Mouse (Mus musculus) kidney, embryonic 15.5 days (tissue): ENCODE data around the gene Rpusd2. TPM values are rescaled to one million over a fixed set of nuclear protein-coding genes. Genes with fewer than 3 reads are reported as not detected.
A peak's percentile ranks its signal among the peaks of the same experiment; 100 is the strongest.

ENCODE experiments used
- ATAC-seq: fragments of 200-750 bp; cut with Nextera tagmentation; replicated peaks from 2 replicates; pipeline ENCODE4 v1.8.0; 2017; ENCODE audit warnings: moderate TSS enrichment; ENCODE audit not compliant: low FRiP score
- H3K27ac ChIP-seq: fragments of 300-500 bp; sonication (generic); 2 replicates; pipeline ENCODE4 v1.5.1; 2015; ENCODE audit warnings: mild to moderate bottlenecking, inconsistent platforms
- H3K27me3 ChIP-seq: fragments of 300-500 bp; sonication (generic); 2 replicates; pipeline ENCODE4 v1.6.1; 2015; ENCODE audit warnings: inconsistent platforms
- H3K36me3 ChIP-seq: fragments of 300-500 bp; sonication (generic); 2 replicates; pipeline ENCODE4 v1.6.1; 2015; ENCODE audit warnings: inconsistent platforms
- H3K4me1 ChIP-seq: fragments of 300-500 bp; sonication (generic); 2 replicates; pipeline ENCODE4 v1.6.1; 2015; ENCODE audit warnings: inconsistent platforms
- H3K4me2 ChIP-seq: fragments of 300-500 bp; sonication (generic); 2 replicates; pipeline ENCODE4 v1.6.1; 2015; ENCODE audit warnings: moderate library complexity, mild to moderate bottlenecking, inconsistent platforms
- H3K4me3 ChIP-seq: fragments of 300-500 bp; sonication (generic); replicated peaks from 2 replicates; pipeline ENCODE4 v1.5.1; 2015; ENCODE audit warnings: mild to moderate bottlenecking, inconsistent platforms
- H3K9ac ChIP-seq: fragments of 300-500 bp; sonication (generic); 2 replicates; pipeline ENCODE4 v1.6.1; 2015; ENCODE audit warnings: mild to moderate bottlenecking, inconsistent platforms
- H3K9me3 ChIP-seq: fragments of 300-500 bp; sonication (generic); replicated peaks from 2 replicates; pipeline ENCODE4 v1.6.1; 2016; ENCODE audit warnings: inconsistent platforms
- WGBS: fragments of 180-500 bp; shearing (Covaris S2); methylation state at CpG from one replicate; pipeline ENCODE4 v1.1.7; 2015; ENCODE audit warnings: mixed read lengths; 5-methylcytosine and 5-hydroxymethylcytosine counted together
- polyA plus RNA-seq: library from polyadenylated mRNA; unstranded; fragments of >200 nt; fragmentation: Nextera tagmentation; extraction: Ambion mirVana; gene quantifications from 2 replicates; pipeline ENCODE4 v1.2.1, GENCODE M21; 2015

The Rpusd2 gene
- polyA plus RNA-seq, 1 experiment from 2014 or later: 4.8 TPM

DNA sequence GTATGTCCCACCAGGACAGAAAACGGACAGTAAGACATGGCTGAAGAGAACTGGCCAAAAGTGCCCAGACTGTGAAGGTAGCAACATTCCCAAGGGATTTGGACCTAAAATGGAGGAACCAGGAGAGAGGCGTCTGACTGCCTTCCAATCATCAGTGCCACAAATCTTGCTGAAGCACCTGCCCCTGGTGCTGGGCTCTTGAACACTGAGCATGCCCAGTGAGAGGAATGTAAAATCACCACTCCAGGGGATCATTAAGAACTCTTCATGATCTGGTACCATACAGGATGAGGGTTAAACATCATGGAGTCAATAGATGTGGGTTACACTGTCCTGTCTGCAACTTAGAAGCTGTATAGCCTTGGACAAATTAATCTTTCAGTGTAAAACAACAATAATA lies 10.6 kb downstream of the Rpusd2 start:
- Histone ChIP-seq H3K36me3 (peaks cover 8% of the 10 kb centered on the region), H3K9me3 (no peaks in the 10 kb centered on the region), H3K9ac (no peak overlapping the region), H3K4me1 (peaks cover 12% of the 10 kb centered on the region), H3K4me3 (no peak overlapping the region), H3K27me3 (no peaks in the 10 kb centered on the region), H3K4me2 (no peak overlapping the region), H3K27ac (no peak overlapping the region)
- no peak for ATAC-seq
- WGBS: 64% methylated on average over 2 of the region's 2 CpGs

DNA sequence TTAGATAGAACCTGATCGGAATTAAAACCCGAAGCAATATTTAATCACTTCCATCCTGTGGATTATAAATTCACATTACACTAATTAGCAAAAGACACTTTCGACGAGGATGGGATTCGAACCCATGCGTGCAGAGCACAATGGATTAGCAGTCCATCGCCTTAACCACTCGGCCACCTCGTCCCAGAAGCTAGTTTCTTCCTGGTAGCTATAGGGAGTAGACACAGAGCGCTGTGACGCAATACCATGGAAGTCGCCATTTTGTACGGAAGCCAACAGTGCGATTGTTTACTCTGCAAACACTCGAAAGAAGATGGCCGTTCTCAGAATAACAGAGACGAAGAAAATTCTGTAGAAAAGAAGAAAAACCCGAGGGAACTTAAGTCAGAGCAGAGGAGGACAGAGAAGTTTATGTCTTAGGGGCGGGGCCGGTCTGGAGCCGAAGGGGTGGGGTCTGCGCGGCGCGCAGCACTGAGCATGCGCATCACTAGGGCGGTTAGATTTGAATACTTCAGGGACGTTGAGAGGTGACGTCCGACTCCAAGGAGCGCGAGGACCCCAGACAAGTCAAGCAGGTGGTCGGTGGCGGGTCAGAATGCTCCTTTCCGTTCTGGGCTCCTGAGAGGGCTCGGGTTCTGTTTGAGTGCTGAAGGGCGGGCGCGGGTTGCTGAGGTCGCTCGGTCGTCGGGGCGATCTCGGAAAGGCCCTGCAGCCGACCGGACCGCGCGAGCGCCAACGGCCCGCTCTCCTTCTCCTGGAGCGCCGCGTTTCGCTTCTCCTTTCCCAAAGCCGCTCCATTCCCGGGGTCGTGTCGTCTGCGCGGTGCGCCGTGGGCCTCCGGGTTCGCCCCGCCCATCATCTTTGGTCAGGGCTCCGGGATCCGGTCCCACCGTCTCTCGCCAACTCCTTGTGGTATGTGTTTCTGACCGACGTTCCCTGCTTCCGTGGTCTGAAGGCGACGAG lies 12.3 kb downstream of the Rpusd2 start, which contains the start of gene Knl1:
Gene Knl1 (plus strand): TSS at position 471 of the 963 bp plus-strand sequence.
- H3K27me3 ChIP-seq: no peaks in the 10 kb centered on the region
- no peaks in the 10 kb centered on the region; the same call in 1 of the 2 replicates for H3K36me3 ChIP-seq
- peak within 1 kb of the TSS; percentile 59 for H3K4me2 ChIP-seq
- peak; percentile 97 for ATAC-seq
- H3K9me3 ChIP-seq: no peaks in the 10 kb centered on the region
- peak within 1 kb of the TSS; percentile 96 for H3K27ac ChIP-seq
- under 1% methylated on average over 77 of the region's 77 CpGs for WGBS
- peak within 1 kb of the TSS; percentile 71 for H3K9ac ChIP-seq
- H3K4me3 ChIP-seq: peak within 1 kb of the TSS; percentile 94
- peaks cover 14% of the 10 kb centered on the region for H3K4me1 ChIP-seq

DNA sequence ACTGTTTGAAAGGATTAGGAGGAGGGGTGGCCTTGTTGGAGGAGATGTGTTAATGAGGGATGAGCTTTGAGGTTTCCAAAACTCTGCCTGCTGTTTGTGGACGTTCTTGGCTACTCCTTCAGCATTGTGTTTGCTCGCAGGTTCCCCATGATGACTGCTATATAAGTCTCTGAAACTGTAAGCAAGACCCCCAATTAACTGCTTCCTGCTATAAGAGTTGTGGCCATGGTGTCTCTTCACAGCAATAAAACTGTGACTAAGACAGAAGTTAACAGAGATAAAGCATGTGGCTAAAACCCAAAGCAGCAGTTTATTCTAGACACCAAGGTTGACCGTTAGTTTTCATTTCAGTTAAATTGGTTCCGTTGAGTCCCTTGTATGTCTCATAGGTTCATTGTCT lies 13.3 kb downstream of the Rpusd2 start:
- Histone ChIP-seq H3K9me3 (no peaks in the 10 kb centered on the region), H3K4me2 (peak overlapping the region; percentile 59), H3K4me3 (peak overlapping the region; percentile 94), H3K36me3 (no peaks in the 10 kb centered on the region), H3K4me1 (peaks cover 17% of the 10 kb centered on the region), H3K27ac (peak overlapping the region; percentile 96), H3K27me3 (no peaks in the 10 kb centered on the region), H3K9ac (peak overlapping the region; percentile 71)
- WGBS: 11% methylated on average over 4 of the region's 4 CpGs
- no peak for ATAC-seq

DNA sequence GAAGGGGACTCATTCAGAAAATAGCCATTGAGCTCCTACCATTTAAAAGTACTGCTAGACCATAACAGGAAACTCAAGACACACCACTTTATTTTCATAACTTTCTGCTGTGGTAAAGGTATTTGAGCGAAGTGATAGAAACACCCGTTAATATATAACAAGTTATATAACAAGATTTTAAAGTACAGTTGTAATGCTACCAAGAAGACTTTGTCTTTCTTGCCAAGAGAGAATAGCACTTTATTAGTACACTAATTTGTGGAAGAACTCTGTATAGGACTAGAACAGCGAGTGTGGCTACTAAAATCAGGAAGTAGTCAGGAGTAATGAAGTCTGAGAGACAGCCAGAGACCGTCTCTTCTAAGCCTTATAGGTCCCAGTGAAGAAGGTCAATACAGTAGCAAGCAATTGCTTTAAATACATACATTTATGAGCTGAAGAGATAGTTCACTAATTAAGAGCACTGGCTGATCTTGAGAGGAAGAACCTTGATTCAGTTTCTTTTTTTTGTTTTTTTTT lies 15.6 kb downstream of the Rpusd2 start:
- Histone ChIP-seq H3K27me3 (no peaks in the 10 kb centered on the region), H3K4me1 (peaks cover 17% of the 10 kb centered on the region), H3K4me3 (no peak overlapping the region), H3K4me2 (no peak overlapping the region), H3K9me3 (no peaks in the 10 kb centered on the region), H3K9ac (no peak overlapping the region), H3K27ac (no peak overlapping the region), H3K36me3 (no peaks in the 10 kb centered on the region)
- WGBS: 90% methylated on average over 4 of the region's 4 CpGs
- ATAC-seq: no peak

DNA sequence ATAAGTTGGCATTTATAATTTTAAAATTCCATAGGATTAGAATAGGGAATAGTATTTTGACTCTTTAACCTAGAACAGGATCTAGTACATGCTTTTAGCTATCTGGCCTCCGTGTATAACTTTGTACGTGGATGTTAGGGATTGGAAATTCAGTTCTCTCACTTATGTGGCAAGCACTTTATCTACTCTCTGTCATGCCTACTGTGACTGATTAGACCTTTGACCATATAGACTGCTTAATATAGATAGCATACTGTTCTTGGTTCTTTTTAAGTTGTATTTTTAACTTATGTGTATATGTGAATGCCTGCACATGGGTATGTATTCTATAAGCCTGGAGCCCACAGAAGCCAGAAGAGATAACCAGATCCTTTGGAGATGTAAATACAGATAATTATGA lies 25.5 kb downstream of the Rpusd2 start:
- Histone ChIP-seq H3K9ac (no peak overlapping the region), H3K27me3 (no peaks in the 10 kb centered on the region), H3K36me3 (peaks cover 46% of the 10 kb centered on the region), H3K9me3 (no peaks in the 10 kb centered on the region), H3K4me2 (no peak overlapping the region), H3K27ac (no peak overlapping the region), H3K4me3 (no peak overlapping the region), H3K4me1 (no peaks in the 10 kb centered on the region)
- WGBS: 96% methylated on average over 2 of the region's 2 CpGs
- ATAC-seq: no peak

DNA sequence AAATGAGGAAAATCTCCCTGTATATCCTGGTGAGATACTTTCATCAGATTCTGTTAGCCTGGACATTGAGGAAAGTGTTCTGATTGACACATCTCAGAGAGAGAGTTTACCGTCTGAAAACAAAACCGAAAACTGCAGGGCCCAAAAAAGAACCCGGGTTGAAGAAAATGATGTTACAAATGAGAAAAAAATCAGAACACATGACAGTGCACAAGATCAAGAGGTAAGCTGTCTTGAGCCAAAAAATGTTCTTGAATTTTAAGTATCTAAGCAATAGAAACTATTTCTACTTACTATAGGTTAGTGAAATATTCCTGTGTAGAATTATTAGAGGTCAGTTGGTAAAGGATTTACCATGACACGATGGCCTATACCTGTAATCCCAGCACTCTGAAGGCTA lies 37.8 kb downstream of the Rpusd2 start:
- no peak overlapping the region for H3K4me3 ChIP-seq
- H3K36me3 ChIP-seq: peaks cover 52% of the 10 kb centered on the region
- H3K4me2 ChIP-seq: no peak overlapping the region
- WGBS: 94% methylated on average over 4 of the region's 4 CpGs
- H3K9me3 ChIP-seq: no peaks in the 10 kb centered on the region
- H3K27me3 ChIP-seq: no peaks in the 10 kb centered on the region
- H3K27ac ChIP-seq: no peak overlapping the region
- no peak for ATAC-seq
- no peaks in the 10 kb centered on the region for H3K4me1 ChIP-seq
- no peak overlapping the region for H3K9ac ChIP-seq

DNA sequence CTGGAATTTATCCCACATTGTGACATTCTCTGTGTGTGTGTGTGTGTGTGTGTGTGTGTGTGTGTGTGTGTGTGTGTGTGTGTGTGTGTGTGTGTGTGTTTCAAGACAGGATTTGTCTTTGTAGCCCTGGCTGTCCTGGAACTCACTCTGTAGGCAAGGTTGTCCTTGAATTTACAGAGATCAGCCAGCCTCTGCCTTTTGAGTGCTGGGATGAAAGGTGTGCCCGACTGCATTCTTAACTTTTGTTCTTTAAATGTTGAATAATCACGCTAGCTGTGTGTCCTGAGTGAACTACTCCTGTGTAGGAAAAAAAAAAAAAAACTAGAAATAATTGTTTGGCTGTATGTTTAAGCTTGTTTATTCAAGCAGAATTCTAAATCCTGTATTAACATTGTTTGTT lies 51.6 kb downstream of the Rpusd2 start:
- H3K4me1 ChIP-seq: no peaks in the 10 kb centered on the region
- H3K27me3 ChIP-seq: no peaks in the 10 kb centered on the region
- H3K27ac ChIP-seq: no peak overlapping the region
- no peak overlapping the region for H3K9ac ChIP-seq
- no peaks in the 10 kb centered on the region for H3K9me3 ChIP-seq
- H3K36me3 ChIP-seq: peaks cover 63% of the 10 kb centered on the region
- WGBS: 95% methylated on average over 2 of the region's 2 CpGs
- no peak overlapping the region for H3K4me3 ChIP-seq
- ATAC-seq: no peak
- H3K4me2 ChIP-seq: no peak overlapping the region

Other genes starting within 250 kb of the Rpusd2 start
- gene Knstrn, start 220.8 kb upstream of the Rpusd2 start, polyA plus RNA-seq: 120 and 124 TPM in 2 replicates
- 71.6 and 82.8 TPM in 2 replicates for gene Ivd, start 172.8 kb upstream of the Rpusd2 start, polyA plus RNA-seq
- 3.8 and 4.4 TPM in 2 replicates for gene Bahd1, start 134.4 kb upstream of the Rpusd2 start, polyA plus RNA-seq
- gene Chst14, start 108.3 kb upstream of the Rpusd2 start, polyA plus RNA-seq: 25.9 and 28.4 TPM in 2 replicates
- 21.8 and 23.3 TPM in 2 replicates for gene Ccdc32, start 5.4 kb upstream of the Rpusd2 start, polyA plus RNA-seq
- gene Knl1, start 12.3 kb downstream of the Rpusd2 start, polyA plus RNA-seq: 52.4 and 53.7 TPM in 2 replicates
- 48.8 and 49.7 TPM in 2 replicates for gene Rad51, start 78.0 kb downstream of the Rpusd2 start, polyA plus RNA-seq
- 43.2 and 46.8 TPM in 2 replicates for gene Rmdn3, start 122.2 kb downstream of the Rpusd2 start, polyA plus RNA-seq
- 32.0 and 36.9 TPM in 2 replicates for gene Gchfr, start 133.0 kb downstream of the Rpusd2 start, polyA plus RNA-seq
- 0.73 and 0.81 TPM in 2 replicates for gene Gm14137, start 139.7 kb downstream of the Rpusd2 start, polyA plus RNA-seq
- gene Zfyve19, start 173.8 kb downstream of the Rpusd2 start, polyA plus RNA-seq: 51.8 and 55.4 TPM in 2 replicates
- gene Dnajc17, start 174.0 kb downstream of the Rpusd2 start, polyA plus RNA-seq: 18.6 and 21.9 TPM in 2 replicates
- 0.68 and 0.80 TPM in 2 replicates for gene Ppp1r14d, start 195.1 kb downstream of the Rpusd2 start, polyA plus RNA-seq
- gene Spint1, start 202.6 kb downstream of the Rpusd2 start, polyA plus RNA-seq: 34.3 and 34.7 TPM in 2 replicates
- gene Rhov, start 236.5 kb downstream of the Rpusd2 start, polyA plus RNA-seq: 0.72 and 1.1 TPM in 2 replicates